Mouse (Mus musculus) kidney, postnatal 0 days (tissue): Measurements from ENCODE around the gene Pan2. TPM values are rescaled to one million over a fixed set of nuclear protein-coding genes. Genes with fewer than 3 reads are reported as not detected.
"Not testable (repeated sequence)": the region's sequence is repeated elsewhere in the genome, so short reads cannot be mapped to it uniquely, and the experiment has no call there.

ENCODE experiments used
- ATAC-seq: fragments of 200-750 bp; cut with Nextera tagmentation; replicated peaks from 2 replicates; pipeline ENCODE4 v1.8.0; 2017; ENCODE audit warnings: low read depth, moderate number of reproducible peaks, moderate TSS enrichment, moderate library complexity; ENCODE audit not compliant: low FRiP score
- DNase-seq: peaks from one replicate; pipeline ENCODE4 v3.0.0-alpha.2; 2016; ENCODE audit warnings: low spot score
- H3K27ac ChIP-seq: fragments of 300-500 bp; sonication (generic); 2 replicates; pipeline ENCODE4 v1.5.1; 2014; ENCODE audit warnings: mild to moderate bottlenecking
- H3K27me3 ChIP-seq: fragments of 300-500 bp; sonication (generic); 2 replicates; pipeline ENCODE4 v1.6.1; 2014; ENCODE audit warnings: low read length, mixed read lengths; ENCODE audit not compliant: insufficient read depth
- H3K36me3 ChIP-seq: fragments of 300-500 bp; sonication (generic); 2 replicates; pipeline ENCODE4 v1.6.1; 2014; ENCODE audit warnings: low read length, mixed read lengths; ENCODE audit not compliant: insufficient read depth
- H3K4me1 ChIP-seq: fragments of 300-500 bp; sonication (generic); replicated peaks from 2 replicates; pipeline ENCODE4 v1.6.1; 2014; ENCODE audit warnings: antibody characterized with exemption, low read length, mixed read lengths; ENCODE audit not compliant: insufficient read depth
- H3K4me2 ChIP-seq: fragments of 300-500 bp; sonication (generic); 2 replicates; pipeline ENCODE4 v1.6.1; 2014; ENCODE audit warnings: mild to moderate bottlenecking, low read length, moderate library complexity, mixed read lengths
- H3K4me3 ChIP-seq: fragments of 300-500 bp; sonication (generic); replicated peaks from 2 replicates; pipeline ENCODE4 v1.5.1; 2014; ENCODE audit warnings: low read depth, low read length
- H3K9ac ChIP-seq: fragments of 300-500 bp; sonication (generic); 2 replicates; pipeline ENCODE4 v1.6.1; 2014; ENCODE audit warnings: low read depth, low read length
- H3K9me3 ChIP-seq: fragments of 300-500 bp; sonication (generic); replicated peaks from 2 replicates; pipeline ENCODE4 v1.6.1; 2016; ENCODE audit warnings: low read length, inconsistent platforms, mixed read lengths
- CTCF ChIP-seq: IDR thresholded peaks from 2 replicates; pipeline ENCODE4 v1.5.1; 2016; ENCODE audit warnings: antibody characterized with exemption, low read depth, mild to moderate bottlenecking, moderate library complexity
- WGBS: fragments of 180-500 bp; shearing (Covaris S2); extraction: QIAGEN DNeasy Blood & Tissue Kit; methylation state at CpG from one replicate; pipeline ENCODE4 v1.1.7; 2014; 5-methylcytosine and 5-hydroxymethylcytosine counted together
- polyA plus RNA-seq: library from polyadenylated mRNA; unstranded; fragments of >200 nt; fragmentation: Nextera tagmentation; extraction: Ambion mirVana; gene quantifications from 2 replicates; pipeline ENCODE4 v1.2.1, GENCODE M21; 2015

The Pan2 gene
- polyA plus RNA-seq, 1 experiment from 2014 or later: 26.5 TPM

GRCm38 (mm10) chr10:128282886-128283450, 20.2 kb upstream of the Pan2 start:
- Histone ChIP-seq H3K4me1 (no peaks in the 10 kb centered on the region), H3K9me3 (no peaks in the 10 kb centered on the region), H3K4me2 (no peak overlapping the region), H3K36me3 (peaks cover 51% of the 10 kb centered on the region), H3K27ac (no peak overlapping the region), H3K27me3 (no peaks in the 10 kb centered on the region), H3K4me3 (no peak overlapping the region), H3K9ac (no peak overlapping the region)
- DNase-seq: no peak
- WGBS: 71% methylated on average over 20 of the region's 20 CpGs
- ATAC-seq: no peak; the same call in 1 of the 2 replicates
- no peak for TF ChIP-seq CTCF

GRCm38 (mm10) chr10:128283604-128284579, 19.2 kb upstream of the Pan2 start:
- H3K27me3 ChIP-seq: no peaks in the 10 kb centered on the region
- no peak overlapping the region for H3K4me3 ChIP-seq
- H3K9ac ChIP-seq: no peak overlapping the region
- WGBS: 61% methylated on average over 31 of the region's 31 CpGs
- no peak overlapping the region for H3K4me2 ChIP-seq
- TF ChIP-seq CTCF: peak; percentile 90
- H3K27ac ChIP-seq: no peak overlapping the region
- H3K9me3 ChIP-seq: no peaks in the 10 kb centered on the region
- H3K4me1 ChIP-seq: no peaks in the 10 kb centered on the region
- ATAC-seq: no peak
- peaks cover 47% of the 10 kb centered on the region for H3K36me3 ChIP-seq
- peak; percentile 69 for DNase-seq

- H3K4me3 ChIP-seq, H3K27ac ChIP-seq, H3K27me3 ChIP-seq, ATAC-seq, DNase-seq, H3K9me3 ChIP-seq, H3K9ac ChIP-seq, H3K4me2 ChIP-seq, H3K4me1 ChIP-seq: not testable (repeated sequence)
- peaks cover 39% of the 10 kb centered on the region; the same call in 1 of the 2 replicates for H3K36me3 ChIP-seq
- 100% methylated on average over 1 of the region's 1 CpGs for WGBS
Observed at GRCm38 (mm10) chr10:128290594-128290993, 12.5 kb upstream of the Pan2 start.

GRCm38 (mm10) chr10:128296370-128297090, 6.6 kb upstream of the Pan2 start:
- TF ChIP-seq CTCF: no peak
- H3K4me1 ChIP-seq: no peaks in the 10 kb centered on the region
- H3K9me3 ChIP-seq: no peaks in the 10 kb centered on the region
- H3K4me2 ChIP-seq: no peak overlapping the region
- H3K27ac ChIP-seq: no peak overlapping the region
- H3K36me3 ChIP-seq: peaks cover 9% of the 10 kb centered on the region; the same call in 1 of the 2 replicates
- WGBS: 79% methylated on average over 13 of the region's 13 CpGs
- no peak overlapping the region for H3K9ac ChIP-seq
- H3K4me3 ChIP-seq: no peak overlapping the region
- ATAC-seq (no peak), DNase-seq (no peak)
- H3K27me3 ChIP-seq: no peaks in the 10 kb centered on the region

- no peak for DNase-seq
- ATAC-seq: no peak
- no peak overlapping the region for H3K9ac ChIP-seq
- H3K27me3 ChIP-seq: no peaks in the 10 kb centered on the region
- H3K4me3 ChIP-seq: no peak overlapping the region
- WGBS: 71% methylated on average over 4 of the region's 4 CpGs
- no peak overlapping the region for H3K27ac ChIP-seq
- peaks cover 1% of the 10 kb centered on the region for H3K4me1 ChIP-seq
- H3K4me2 ChIP-seq: no peak overlapping the region
- 0 out of 2 replicates have a peak, but pooled peaks cover 2% of the 10 kb centered on the region for H3K36me3 ChIP-seq
- H3K9me3 ChIP-seq: no peaks in the 10 kb centered on the region
- TF ChIP-seq CTCF: no peak
Observed at GRCm38 (mm10) chr10:128297221-128297620, 5.9 kb upstream of the Pan2 start.

- DNase-seq (peak; percentile 30), ATAC-seq (no peak; the same call in 1 of the 2 replicates)
- H3K27me3 ChIP-seq: no peaks in the 10 kb centered on the region
- H3K27ac ChIP-seq: no peak overlapping the region
- H3K4me3 ChIP-seq: no peak overlapping the region
- H3K36me3 ChIP-seq: no peaks in the 10 kb centered on the region
- WGBS: 67% methylated on average over 11 of the region's 11 CpGs
- H3K9ac ChIP-seq: no peak overlapping the region
- no peak overlapping the region for H3K4me2 ChIP-seq
- H3K9me3 ChIP-seq: no peaks in the 10 kb centered on the region
- no peak for TF ChIP-seq CTCF
- peaks cover 5% of the 10 kb centered on the region for H3K4me1 ChIP-seq
Observed at GRCm38 (mm10) chr10:128297622-128298021, 5.5 kb upstream of the Pan2 start.
